Mouse (Mus musculus) CH12.LX (cell line): ENCODE data around the gene AC124502.3.

Source experiments
- CTCF ChIP-seq, 2 experiments: IDR thresholded peaks in 1 of 2; conservative IDR thresholded peaks in 1 of 2; 2 replicates each; pipeline ENCODE4 v1.5.1; 2011 to 2012; ENCODE audit warnings: low read depth in 2 of 2, low read length in 2 of 2, improper control_type of control experiment in 1 of 2, inconsistent platforms in 1 of 2, mild to moderate bottlenecking in 1 of 2, moderate library complexity in 1 of 2
- E2F4 ChIP-seq: IDR thresholded peaks from 2 replicates; pipeline ENCODE4 v1.6.1; 2011; ENCODE audit warnings: low read depth, low read length, improper control_type of control experiment; ENCODE audit not compliant: insufficient replicate concordance
- GABPA ChIP-seq: IDR thresholded peaks from 2 replicates; pipeline ENCODE4 v1.6.1; 2012; ENCODE audit warnings: low read depth, low read length, improper control_type of control experiment, inconsistent platforms; ENCODE audit not compliant: insufficient replicate concordance
- HCFC1 ChIP-seq: IDR thresholded peaks from 2 replicates; pipeline ENCODE4 v1.6.1; 2012; ENCODE audit warnings: low read depth, mild to moderate bottlenecking, inconsistent platforms, low read length, improper control_type of control experiment
- POLR2A ChIP-seq: IDR thresholded peaks from 2 replicates; pipeline ENCODE4 v1.6.1; 2011; ENCODE audit warnings: low read depth, mild to moderate bottlenecking, improper control_type of control experiment, low read length
- USF1 ChIP-seq: IDR thresholded peaks from 2 replicates; pipeline ENCODE4 v1.6.1; 2014; ENCODE audit warnings: low read depth, mild to moderate bottlenecking, inconsistent platforms, low read length, improper control_type of control experiment

DNA sequence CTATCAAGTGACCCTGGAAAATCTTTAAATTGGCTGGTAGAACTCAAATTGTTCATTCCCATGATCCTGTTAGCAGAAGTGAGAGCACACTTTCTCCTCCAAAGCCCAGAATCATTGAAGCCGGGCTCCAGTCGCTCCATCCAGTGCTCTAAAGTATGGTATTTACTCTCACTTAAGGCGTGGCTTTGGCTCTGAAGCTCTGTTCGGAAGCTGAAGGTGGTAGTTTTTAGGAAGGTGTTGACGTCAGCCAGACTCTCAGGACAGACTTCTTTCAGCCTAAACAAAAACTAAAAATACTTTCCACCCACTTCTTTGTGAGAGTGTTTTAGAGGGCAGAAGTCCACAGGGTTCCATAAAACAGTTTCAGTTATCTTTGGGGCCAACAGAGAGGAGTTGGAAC is 34.8 kb downstream of the AC124502.3 start:
- no peak for TF ChIP-seq CTCF (conservative IDR thresholded peaks at IDR 0.05 in 1 of 2, IDR thresholded peaks at IDR 0.05 in 1 of 2; ENCODE audit: low read depth in 2 of 2, low read length in 2 of 2)
- no peak for TF ChIP-seq GABPA
- no peak for TF ChIP-seq USF1
- no peak for TF ChIP-seq POLR2A
- no peak for TF ChIP-seq E2F4
- TF ChIP-seq HCFC1, result no peak
